Mouse (Mus musculus): ENCODE results near the gene Mier2.

Mier2 gene

GRCm38 (mm10) chr10:79539701-79540495 is 15.1 kb downstream of the Mier2 start:
- DNase-seq (ENCODE audit: low read depth, low spot score) = no peak

GRCm38 (mm10) chr10:79538873-79539272 is 16.1 kb downstream of the Mier2 start:
- no peak for DNase-seq (ENCODE audit: low read depth, low spot score)

- no peak for DNase-seq (ENCODE audit: low read depth, low spot score)
Measured at GRCm38 (mm10) chr10:79538323-79538722, 16.7 kb downstream of the Mier2 start.

DNA sequence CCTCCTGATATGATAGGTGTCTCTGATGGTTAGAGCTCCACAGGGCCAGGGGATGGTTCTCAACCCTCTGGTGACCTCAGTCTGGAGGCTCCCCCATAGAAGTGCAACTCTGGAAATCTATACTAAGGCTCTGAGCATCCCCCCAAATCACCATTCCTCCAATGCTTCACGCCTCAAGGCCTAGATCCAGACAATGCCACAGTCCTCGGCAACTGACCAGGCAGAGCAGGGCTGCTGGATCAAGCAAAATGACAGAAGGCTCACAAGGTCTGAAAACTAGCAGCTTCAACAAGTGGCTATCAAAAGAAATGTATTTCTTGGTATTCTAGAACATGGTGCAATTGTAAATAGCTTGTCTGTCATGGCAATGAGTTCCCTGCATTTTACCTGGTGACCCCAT is 17.2 kb downstream of the Mier2 start:
- DNase-seq (ENCODE audit: low read depth, low spot score) = no peak

- DNase-seq (ENCODE audit: low read depth, low spot score) = no peak
Measured at GRCm38 (mm10) chr10:79537271-79537670, 17.7 kb downstream of the Mier2 start.

DNA sequence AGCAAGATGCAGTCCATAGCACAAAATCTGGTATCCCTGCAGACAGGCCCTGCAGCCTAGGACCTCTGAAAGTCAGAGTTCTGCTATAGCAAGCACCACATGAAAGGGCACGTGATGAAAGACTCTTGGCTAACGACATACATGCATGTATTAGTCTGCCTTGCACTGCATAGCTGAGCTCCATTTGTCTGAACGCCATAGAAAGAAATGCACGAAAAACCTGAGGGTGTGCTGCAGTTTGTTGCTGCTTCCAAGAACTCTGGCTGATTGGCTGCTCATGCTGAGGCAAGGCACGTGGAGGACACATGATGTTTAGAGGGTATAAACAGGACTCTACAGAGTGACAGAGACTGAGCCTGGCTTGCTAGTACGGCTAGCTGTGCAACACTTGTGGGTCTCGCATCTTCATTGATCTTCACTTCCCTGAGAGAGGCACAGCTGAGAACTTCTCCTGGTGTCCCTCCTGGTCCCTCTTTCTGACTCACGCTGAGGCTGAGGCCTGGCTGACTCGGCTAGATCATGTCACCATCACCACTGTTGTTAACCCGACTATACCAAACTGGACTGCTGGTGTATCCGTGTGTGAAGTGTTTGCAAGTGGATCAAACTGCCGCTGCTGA is 18.4 kb downstream of the Mier2 start:
- DNase-seq (ENCODE audit: low read depth, low spot score) = no peak

- DNase-seq (ENCODE audit: low read depth, low spot score) = no peak
Measured at GRCm38 (mm10) chr10:79535431-79535830, 19.6 kb downstream of the Mier2 start.

DNA sequence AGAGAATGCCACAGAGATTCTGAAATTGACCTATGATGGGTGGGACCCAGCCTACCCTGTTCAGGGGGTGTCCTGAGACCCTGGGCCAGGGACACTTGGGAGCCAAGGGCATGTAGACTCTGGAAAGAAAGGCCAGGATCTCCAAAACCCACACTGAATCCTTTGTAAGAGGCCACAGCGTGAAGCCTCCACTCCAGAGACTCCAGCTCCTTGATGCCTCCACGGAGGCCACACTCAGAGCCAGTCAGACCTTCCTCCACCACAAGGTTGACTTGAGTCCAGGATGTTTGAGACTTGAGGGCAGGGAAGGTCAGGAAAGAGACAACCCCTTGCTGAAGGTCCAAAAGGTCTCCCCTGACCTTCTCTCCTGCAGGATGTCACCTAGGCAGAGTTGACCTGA is 20.6 kb downstream of the Mier2 start:
- DNase-seq (ENCODE audit: low read depth, low spot score) = no peak

DNA sequence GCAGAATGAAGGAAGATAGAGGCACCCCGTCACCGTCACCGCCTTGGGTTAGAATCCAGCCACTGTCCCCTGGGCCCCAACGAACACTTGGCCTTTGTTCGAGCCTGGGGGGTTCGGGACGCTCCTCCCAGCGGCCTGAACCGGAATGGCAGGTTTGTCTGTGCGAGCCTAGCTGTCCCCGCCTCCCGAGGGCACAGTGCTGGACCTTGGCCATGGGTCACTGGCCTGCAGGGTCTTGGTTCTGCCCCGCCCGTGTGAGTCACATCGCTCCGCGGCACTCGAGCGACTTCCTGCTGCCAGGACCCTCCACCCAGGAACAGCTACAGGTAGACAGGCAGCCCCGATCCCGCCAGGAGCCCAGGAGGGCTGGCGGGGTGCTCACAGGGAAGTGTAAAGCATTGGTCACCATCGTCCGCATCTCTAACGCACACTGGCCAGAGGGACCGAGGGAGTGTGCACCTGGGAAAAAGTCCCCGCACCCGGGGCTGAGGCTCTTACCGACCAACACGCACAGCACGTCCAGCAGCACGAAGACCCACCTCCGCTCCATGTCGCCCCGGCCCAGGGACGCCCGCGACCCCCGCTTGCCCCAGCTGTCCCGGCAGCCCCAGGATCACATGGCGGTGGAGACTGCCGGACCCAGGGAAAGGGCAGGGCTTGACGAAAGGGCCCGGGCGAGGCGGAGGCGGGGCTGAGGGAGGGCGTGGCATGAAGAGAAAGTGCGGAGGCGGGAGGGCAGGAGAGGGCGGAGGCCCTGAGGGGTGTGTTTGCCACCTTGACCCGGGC is 21.7 kb downstream of the Mier2 start, which contains the start of gene Plpp2:
Plpp2 (minus strand) TSS at position 671 of the 786 bp plus-strand sequence.
- peak; percentile 82 for DNase-seq (ENCODE audit: low read depth, low spot score)

DNA sequence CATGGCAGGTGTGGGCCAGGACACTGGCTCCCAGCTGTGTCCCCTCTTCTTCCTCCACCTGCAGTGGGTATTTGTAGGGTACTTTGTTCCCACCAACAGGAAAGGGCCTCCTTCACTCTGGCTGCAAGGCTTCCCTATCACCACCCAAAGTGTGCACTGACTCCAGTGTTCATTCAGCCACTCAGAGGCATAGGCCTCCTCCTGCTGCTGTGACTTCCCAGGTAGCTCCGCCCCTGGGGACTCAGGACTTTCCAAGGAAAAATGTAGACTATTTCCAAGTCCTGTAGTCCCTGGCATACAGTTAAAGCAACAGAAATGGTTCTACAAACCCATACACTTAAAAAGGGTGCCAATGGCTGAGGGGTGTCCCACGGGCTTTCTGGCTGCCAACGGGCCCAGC is 22.3 kb downstream of the Mier2 start:
- DNase-seq (ENCODE audit: low read depth, low spot score) = no peak

DNA sequence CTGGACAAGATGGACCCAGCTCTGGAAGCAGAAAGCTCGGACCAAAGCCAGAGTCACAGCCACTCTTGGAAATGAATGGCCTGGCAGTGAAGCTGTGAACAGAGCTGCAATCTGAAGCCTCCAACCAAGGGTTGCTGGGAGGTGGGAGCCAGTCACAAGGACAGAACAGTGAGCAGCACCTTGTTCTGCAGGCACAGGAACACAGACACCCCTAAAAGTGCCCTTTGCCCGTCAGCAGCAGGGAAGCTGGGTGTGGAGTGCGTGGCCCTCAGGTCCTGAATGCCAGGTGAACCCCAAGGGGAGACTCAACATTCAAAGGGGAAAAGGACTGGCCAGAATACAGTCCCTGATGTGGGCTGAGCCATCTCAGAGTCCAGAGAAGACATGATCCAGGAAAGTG is 23.4 kb downstream of the Mier2 start:
- DNase-seq (ENCODE audit: low read depth, low spot score) = no peak

DNA sequence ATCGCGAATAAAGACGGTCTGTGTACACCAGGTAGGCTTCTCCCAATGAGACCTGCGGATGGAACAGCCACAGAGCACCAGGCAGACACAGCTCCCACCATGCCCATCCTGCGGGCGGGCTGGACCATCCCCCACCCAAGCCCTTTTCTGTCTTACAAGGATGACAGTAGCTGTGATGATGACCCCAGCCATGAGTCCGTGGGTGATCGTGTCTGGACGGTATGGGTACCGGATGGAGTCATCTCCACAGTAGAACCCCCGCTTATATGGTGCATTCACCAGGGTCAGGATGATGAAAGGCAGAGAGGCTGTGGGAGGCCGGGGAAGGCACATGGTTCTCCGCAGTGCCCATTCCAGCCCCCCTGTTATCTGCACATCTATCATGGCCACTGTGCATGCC is 24.3 kb downstream of the Mier2 start:
- no peak for DNase-seq (ENCODE audit: low read depth, low spot score)

GRCm38 (mm10) chr10:79530241-79530640 is 24.8 kb downstream of the Mier2 start:
- no peak for DNase-seq (ENCODE audit: low read depth, low spot score)

GRCm38 (mm10) chr10:79528081-79528480 is 26.9 kb downstream of the Mier2 start:
- DNase-seq (ENCODE audit: low read depth, low spot score) = no peak

DNA sequence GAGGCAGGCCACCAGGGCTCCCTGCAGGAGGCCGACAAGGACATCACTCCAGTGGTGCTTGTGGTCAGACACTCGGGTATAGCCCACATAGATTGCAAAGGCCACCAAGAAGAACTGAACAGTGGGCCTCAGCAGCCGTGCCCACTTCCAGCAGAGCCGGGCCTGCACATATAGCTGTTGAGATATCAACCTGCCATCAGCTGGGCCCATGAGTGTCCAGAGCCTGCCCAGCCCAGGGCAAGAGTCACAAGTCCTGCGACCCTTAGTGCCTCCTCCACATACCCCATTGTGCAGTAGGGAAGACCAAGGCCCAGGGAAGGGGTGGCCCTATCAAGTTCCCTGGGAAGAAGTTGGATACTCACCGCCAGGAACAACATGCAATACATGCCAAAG is 27.6 kb downstream of the Mier2 start:
- DNase-seq (ENCODE audit: low read depth, low spot score) = no peak

GRCm38 (mm10) chr10:79526661-79527452 is 28.1 kb downstream of the Mier2 start:
- DNase-seq (ENCODE audit: low read depth, low spot score) = no peak

GRCm38 (mm10) chr10:79525456-79526325 is 29.3 kb downstream of the Mier2 start:
- no peak for DNase-seq (ENCODE audit: low read depth, low spot score)

- DNase-seq (ENCODE audit: low read depth, low spot score) = no peak
Measured at GRCm38 (mm10) chr10:79524433-79524832, 30.6 kb downstream of the Mier2 start.

- DNase-seq (ENCODE audit: low read depth, low spot score) = no peak
Measured at GRCm38 (mm10) chr10:79506709-79507108, 48.3 kb downstream of the Mier2 start.

GRCm38 (mm10) chr10:79502830-79503644 is 52.0 kb downstream of the Mier2 start:
- DNase-seq (ENCODE audit: low read depth, low spot score) = peak; percentile 6

Measured in mesoderm, embryonic 11.5 days (tissue).